Mouse (Mus musculus) CH12.LX (cell line): ENCODE measurements around the gene Htra2.

Experiments
- BHLHE40 ChIP-seq: IDR thresholded peaks from 2 replicates; pipeline ENCODE4 v1.6.1; 2011; ENCODE audit warnings: mild to moderate bottlenecking, low read depth, low read length, improper control_type of control experiment
- CHD1 ChIP-seq: IDR thresholded peaks from 2 replicates; pipeline ENCODE4 v1.6.1; 2012; ENCODE audit warnings: low read depth, low read length, improper control_type of control experiment, inconsistent platforms
- CTCF ChIP-seq, 2 experiments: IDR thresholded peaks in 1 of 2; conservative IDR thresholded peaks in 1 of 2; 2 replicates each; pipeline ENCODE4 v1.5.1; 2011 to 2012; ENCODE audit warnings: low read depth in 2 of 2, low read length in 2 of 2, improper control_type of control experiment in 1 of 2, inconsistent platforms in 1 of 2, mild to moderate bottlenecking in 1 of 2, moderate library complexity in 1 of 2
- ELF1 ChIP-seq: IDR thresholded peaks from 2 replicates; pipeline ENCODE4 v1.6.1; 2014; ENCODE audit warnings: low read depth, mild to moderate bottlenecking, inconsistent platforms, low read length, improper control_type of control experiment
- EP300 ChIP-seq: IDR thresholded peaks from 2 replicates; pipeline ENCODE4 v1.6.1; 2011; ENCODE audit warnings: low read length, improper control_type of control experiment
- JUND ChIP-seq: conservative IDR thresholded peaks from 2 replicates; pipeline ENCODE4 v1.6.1; 2011; ENCODE audit warnings: low read depth, low read length, improper control_type of control experiment
- MYC ChIP-seq: IDR thresholded peaks from 2 replicates; pipeline ENCODE4 v1.6.1; 2011; ENCODE audit warnings: low read depth, mild to moderate bottlenecking, improper control_type of control experiment, low read length
- NRF1 ChIP-seq: IDR thresholded peaks from 2 replicates; pipeline ENCODE4 v1.6.1; 2014; ENCODE audit warnings: low read depth, mild to moderate bottlenecking, inconsistent platforms, low read length, improper control_type of control experiment, moderate library complexity
- POLR2A ChIP-seq: IDR thresholded peaks from 2 replicates; pipeline ENCODE4 v1.6.1; 2011; ENCODE audit warnings: low read depth, mild to moderate bottlenecking, improper control_type of control experiment, low read length
- POLR2AphosphoS2 ChIP-seq: IDR thresholded peaks from 2 replicates; pipeline ENCODE4 v1.6.1; 2011; ENCODE audit warnings: low read depth, low read length, improper control_type of control experiment
- SMC3 ChIP-seq: IDR thresholded peaks from 2 replicates; pipeline ENCODE4 v1.6.1; 2011; ENCODE audit warnings: low read depth, low read length, improper control_type of control experiment
- USF2 ChIP-seq: conservative IDR thresholded peaks from 2 replicates; pipeline ENCODE4 v1.6.1; 2011; ENCODE audit warnings: low read depth, low read length, improper control_type of control experiment
- ZC3H11A ChIP-seq: IDR thresholded peaks from 2 replicates; pipeline ENCODE4 v1.6.1; 2012; ENCODE audit warnings: low read depth, mild to moderate bottlenecking, inconsistent platforms, low read length, improper control_type of control experiment

DNA sequence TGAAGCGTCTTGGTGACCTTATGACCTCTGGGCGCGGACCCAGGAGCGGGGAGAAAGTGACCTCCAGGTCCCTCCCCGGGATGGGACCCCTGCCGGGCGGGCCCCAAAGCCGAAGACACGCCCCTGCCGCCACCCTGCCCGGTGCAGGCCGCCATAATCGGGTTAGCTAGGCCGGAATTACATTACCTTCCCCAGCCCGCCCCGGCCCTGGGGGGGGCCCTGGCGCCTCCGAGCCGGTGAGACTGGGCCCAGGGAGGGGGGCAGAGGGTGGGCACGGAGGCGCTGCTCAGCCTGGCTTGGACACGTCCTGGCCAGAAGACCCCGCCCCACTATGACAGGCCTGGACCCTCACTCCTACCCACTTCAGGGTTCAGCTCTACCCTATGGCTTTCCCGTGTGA, 16.1 kb upstream of the Htra2 start:
- TF ChIP-seq NRF1 (no peak), POLR2A (no peak), SMC3 (no peak), POLR2AphosphoS2 (no peak), JUND (no peak), ELF1 (no peak), USF2 (no peak), CHD1 (no peak), BHLHE40 (no peak), EP300 (no peak), ZC3H11A (no peak), CTCF (conservative IDR thresholded peaks at IDR 0.05 in 1 of 2, IDR thresholded peaks at IDR 0.05 in 1 of 2; ENCODE audit: low read depth in 2 of 2, low read length in 2 of 2) (no peak), MYC (no peak)
